Mouse (Mus musculus) olfactory bulb, adult 2 months (tissue): ENCODE results near the gene Auts2. TPM values are rescaled to one million over a fixed set of nuclear protein-coding genes. Genes with fewer than 3 reads are reported as not detected.
A peak's percentile ranks its signal among the peaks of the same experiment; 100 is the strongest.

Source experiments
- H3K27ac ChIP-seq: fragments of 200-500 bp; 2 replicates; pipeline ENCODE4 v1.5.1; 2012; ENCODE audit warnings: low read depth, low read length; ENCODE audit not compliant: insufficient read depth
- H3K4me1 ChIP-seq: fragments of 200-500 bp; 2 replicates; pipeline ENCODE4 v1.6.1; 2012; ENCODE audit warnings: low read length; ENCODE audit not compliant: control insufficient read depth, insufficient read depth
- H3K4me3 ChIP-seq: fragments of 200-500 bp; 2 replicates; pipeline ENCODE4 v1.5.1; 2012; ENCODE audit warnings: mild to moderate bottlenecking, low read depth, low read length, moderate library complexity; ENCODE audit not compliant: insufficient read depth
- CTCF ChIP-seq: fragments of 200-500 bp; IDR thresholded peaks from 2 replicates; pipeline ENCODE4 v1.5.1; 2012; ENCODE audit warnings: low read depth, mild to moderate bottlenecking, low read length, moderate library complexity; ENCODE audit not compliant: insufficient read depth
- POLR2A ChIP-seq: fragments of 200-500 bp; IDR thresholded peaks from 2 replicates; pipeline ENCODE4 v1.6.1; 2012; ENCODE audit warnings: mild to moderate bottlenecking, low read depth, low read length, moderate library complexity; ENCODE audit not compliant: insufficient read depth
- WGBS: fragments of 180-500 bp; shearing (Covaris S2); methylation state at CpG from one replicate; pipeline ENCODE4 v1.1.7; 2018; 5-methylcytosine and 5-hydroxymethylcytosine counted together
- polyA plus RNA-seq: library from polyadenylated mRNA; stranded (reverse); fragments of >200 nt; gene quantifications from 2 replicates; pipeline ENCODE4 v1.2.4, GENCODE M21; 2012; ENCODE audit warnings: low replicate concordance; ENCODE audit not compliant: missing spikeins, insufficient read depth, insufficient read length

Auts2 gene
- polyA plus RNA-seq, 1 experiment: not detected

DNA sequence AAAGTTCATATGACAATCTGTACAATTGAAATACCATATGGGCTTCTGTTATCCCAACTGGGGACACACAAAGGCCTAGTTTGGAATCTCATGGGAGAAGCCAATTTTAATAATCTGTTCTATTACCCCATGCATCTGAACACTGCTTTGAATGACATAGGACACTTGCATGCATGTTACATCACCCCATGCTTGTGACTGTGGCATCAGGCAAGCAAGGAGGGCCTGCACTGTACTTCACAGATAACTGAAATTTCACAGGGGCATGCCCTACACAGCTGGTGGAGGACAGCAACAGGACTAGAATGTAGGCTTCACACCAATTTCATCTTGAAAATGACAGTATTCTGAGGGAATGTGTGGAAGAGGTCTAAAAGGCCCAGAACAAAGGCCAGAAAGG lies 746.1 kb downstream of the Auts2 start:
- no peak for TF ChIP-seq CTCF
- TF ChIP-seq POLR2A: no peak
- H3K27ac ChIP-seq: no peak overlapping the region
- H3K4me1 ChIP-seq: peaks cover 18% of the 10 kb centered on the region
- no peak overlapping the region for H3K4me3 ChIP-seq

- 32% methylated on average over 18 of the region's 18 CpGs for WGBS
- H3K4me3 ChIP-seq: no peak overlapping the region
- H3K27ac ChIP-seq: peak overlapping the region; percentile 41; the same call in 1 of the 2 replicates
Observed at GRCm38 (mm10) chr5:131794411-131795133, 748.6 kb downstream of the Auts2 start.

GRCm38 (mm10) chr5:131789601-131790000 lies 753.5 kb downstream of the Auts2 start:
- H3K4me1 ChIP-seq: peaks cover 14% of the 10 kb centered on the region
- TF ChIP-seq CTCF: no peak
- TF ChIP-seq POLR2A: no peak
- H3K27ac ChIP-seq: no peak overlapping the region
- WGBS: 93% methylated on average over 8 of the region's 8 CpGs
- H3K4me3 ChIP-seq: no peak overlapping the region

More at GRCm38 (mm10) chr5:131794411-131795133, 748.6 kb downstream of the Auts2 start:
- peaks cover 16% of the 10 kb centered on the region for H3K4me1 ChIP-seq
- TF ChIP-seq POLR2A (no peak), CTCF (no peak)

DNA sequence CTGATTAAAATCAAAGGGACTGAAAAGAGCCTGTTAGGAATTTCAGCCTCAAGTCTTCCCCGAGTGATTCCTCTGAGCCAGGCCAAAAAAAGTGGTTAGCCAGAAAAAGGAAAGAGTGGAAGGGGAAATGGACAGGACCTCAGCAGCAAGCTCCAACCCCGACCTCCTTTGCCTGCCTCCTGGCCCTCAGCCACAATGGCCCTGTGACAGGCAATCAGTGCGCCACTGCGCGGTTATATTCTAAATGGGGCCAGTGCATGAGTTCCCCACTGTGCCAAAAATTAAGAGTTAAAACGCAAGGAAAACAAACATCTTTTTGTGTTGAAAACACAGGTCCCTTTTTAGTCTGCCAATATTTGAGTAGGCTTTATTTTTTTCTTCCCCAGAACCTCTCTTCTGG lies 755.1 kb downstream of the Auts2 start:
- TF ChIP-seq CTCF: no peak
- TF ChIP-seq POLR2A: no peak
- peaks cover 9% of the 10 kb centered on the region for H3K4me1 ChIP-seq
- H3K27ac ChIP-seq: no peak overlapping the region
- WGBS: 40% methylated on average over 6 of the region's 6 CpGs
- no peak overlapping the region for H3K4me3 ChIP-seq

DNA sequence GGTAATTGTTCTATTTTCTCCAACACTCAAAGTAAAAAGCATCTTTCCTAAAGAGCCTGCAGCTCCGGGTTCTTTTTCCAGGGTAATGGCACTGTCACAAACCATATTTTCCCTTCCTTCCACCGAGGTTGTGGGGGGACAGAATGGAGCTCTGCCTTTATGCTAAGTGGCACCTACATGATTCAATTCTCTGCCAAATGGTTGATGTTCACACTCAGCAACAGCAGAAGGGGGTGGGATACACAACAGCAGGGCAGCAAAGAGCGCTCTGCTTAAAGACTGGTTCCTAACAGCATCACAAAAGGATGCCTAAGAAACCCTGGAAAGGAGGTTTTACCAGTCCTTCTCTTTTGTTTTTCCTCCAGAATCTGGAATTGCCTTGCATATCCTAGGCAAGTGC lies 759.9 kb downstream of the Auts2 start:
- H3K4me1 ChIP-seq: peaks cover 10% of the 10 kb centered on the region
- H3K4me3 ChIP-seq: no peak overlapping the region
- 36% methylated on average over 3 of the region's 3 CpGs for WGBS
- H3K27ac ChIP-seq: 0 out of 2 replicates have a peak overlapping the region, but pooled peaks have one; percentile 28
- no peak for TF ChIP-seq CTCF

- Histone ChIP-seq H3K4me3 (no peak overlapping the region), H3K27ac (no peak overlapping the region), H3K4me1 (peaks cover 8% of the 10 kb centered on the region)
- WGBS: 94% methylated on average over 14 of the region's 14 CpGs
- no peak for TF ChIP-seq POLR2A
- no peak for TF ChIP-seq CTCF
Observed at GRCm38 (mm10) chr5:131781063-131781462, 762.1 kb downstream of the Auts2 start.

- Histone ChIP-seq H3K27ac (no peak overlapping the region), H3K4me1 (peaks cover 14% of the 10 kb centered on the region), H3K4me3 (no peak overlapping the region)
- no peak for TF ChIP-seq POLR2A
- no peak for TF ChIP-seq CTCF
Observed at GRCm38 (mm10) chr5:131779171-131779570, 764.0 kb downstream of the Auts2 start.

- Histone ChIP-seq H3K4me1 (peaks cover 9% of the 10 kb centered on the region), H3K27ac (no peak overlapping the region), H3K4me3 (no peak overlapping the region)
- WGBS: 74% methylated on average over 5 of the region's 5 CpGs
- TF ChIP-seq CTCF: no peak
- TF ChIP-seq POLR2A: no peak
Observed at GRCm38 (mm10) chr5:131775672-131776071, 767.5 kb downstream of the Auts2 start.

DNA sequence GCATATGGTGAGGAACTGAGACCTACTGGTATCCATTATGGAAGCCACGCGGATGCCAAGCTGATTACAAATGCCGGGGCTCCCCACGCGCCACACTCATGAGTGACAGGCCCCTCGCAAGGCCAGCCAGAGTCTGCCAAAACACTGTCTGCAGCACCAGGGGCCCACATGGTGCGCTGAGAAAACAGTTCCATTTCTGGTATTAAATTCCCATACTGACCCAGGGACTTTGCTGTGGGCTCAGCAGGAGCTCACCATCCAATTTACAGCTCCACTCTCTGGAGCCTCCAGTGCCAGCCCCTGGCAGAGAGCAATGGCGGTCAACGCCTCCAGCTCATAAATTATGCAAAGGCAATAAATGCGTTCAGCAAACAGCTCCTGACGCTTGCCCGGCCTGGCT lies 767.9 kb downstream of the Auts2 start:
- 53% methylated on average over 12 of the region's 12 CpGs for WGBS
- Histone ChIP-seq H3K4me1 (peaks cover 6% of the 10 kb centered on the region; the same call in 1 of the 2 replicates), H3K27ac (no peak overlapping the region), H3K4me3 (no peak overlapping the region)
- TF ChIP-seq CTCF (no peak), POLR2A (no peak)
